Mouse (Mus musculus) erythroblast, adult 5-6 weeks (primary cell): Measurements from ENCODE around the gene Slc6a14. TPM values are rescaled to one million over a fixed set of nuclear protein-coding genes. Genes with fewer than 3 reads are reported as not detected.

ENCODE experiments used
- ATAC-seq: replicated peaks from 2 replicates; pipeline ENCODE4 v1.8.0; 2016; ENCODE audit warnings: moderate number of reproducible peaks, mild to moderate bottlenecking, moderate TSS enrichment, inconsistent platforms; ENCODE audit not compliant: poor library complexity, low FRiP score, severe bottlenecking
- total RNA-seq, 2 experiments: library from RNA; stranded (forward) in 1 of 2; stranded (reverse) in 1 of 2; fragments of 150-400 nt in 1 of 2; fragments of 200-764, 138-1000 nt in 1 of 2; gene quantifications; 2 replicates each; pipeline versions ENCODE4 v1.2.3 to v1.2.4; 2015 to 2017; ENCODE audit warnings: low replicate concordance in 2 of 2

Slc6a14 gene
- total RNA-seq (2015; ENCODE audit: low replicate concordance) = not detected in 2 replicates
- not detected in 2 replicates for total RNA-seq (2017; ENCODE audit: low replicate concordance)

GRCm38 (mm10) chrX:21714829-21715228, at the start of gene Slc6a14:
Slc6a14 (plus strand) TSS chrX:21714896.
- ATAC-seq = no peak

- ATAC-seq = no peak
These were observed 43.8 kb upstream of the Slc6a14 start for GRCm38 (mm10) chrX:21670896-21671295.

DNA sequence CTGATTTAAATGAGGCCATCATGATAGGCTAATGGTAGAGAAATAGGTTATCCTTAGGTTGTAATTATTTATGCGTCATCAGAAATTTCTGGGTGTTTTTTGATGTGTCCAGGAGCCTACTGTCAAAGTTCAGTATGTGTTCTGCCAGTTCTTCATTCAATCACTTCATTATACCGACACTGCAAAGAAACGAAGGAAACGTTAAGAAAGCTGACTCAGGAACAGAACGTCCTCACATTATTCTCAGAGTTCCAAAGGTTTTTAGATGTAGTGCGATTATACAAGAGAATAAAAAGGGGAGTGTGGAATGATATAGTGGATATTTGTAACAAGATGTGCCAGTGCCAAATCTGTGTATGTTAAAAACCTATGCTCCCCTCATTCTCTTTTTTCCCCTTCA, 19.5 kb upstream of the Slc6a14 start:
- ATAC-seq = no peak

DNA sequence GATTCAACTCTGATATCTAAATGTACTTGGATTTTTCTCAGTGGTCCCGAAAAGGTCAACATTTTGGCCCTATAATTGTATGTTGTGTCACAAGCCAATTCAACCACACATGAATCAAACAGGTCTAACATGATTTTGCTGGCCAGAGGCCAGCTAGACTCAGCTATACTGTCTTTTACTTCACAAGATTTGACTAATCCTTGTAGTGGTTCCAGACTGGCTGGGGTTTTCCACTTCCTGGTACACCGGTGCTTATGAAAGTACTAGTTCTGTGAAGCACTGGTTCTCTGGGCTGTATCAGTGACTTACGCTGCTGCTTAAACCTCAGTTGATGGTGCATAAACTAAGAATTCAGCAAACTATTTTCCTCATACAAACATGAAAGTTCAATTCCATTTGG, 19.0 kb upstream of the Slc6a14 start:
- ATAC-seq = no peak

DNA sequence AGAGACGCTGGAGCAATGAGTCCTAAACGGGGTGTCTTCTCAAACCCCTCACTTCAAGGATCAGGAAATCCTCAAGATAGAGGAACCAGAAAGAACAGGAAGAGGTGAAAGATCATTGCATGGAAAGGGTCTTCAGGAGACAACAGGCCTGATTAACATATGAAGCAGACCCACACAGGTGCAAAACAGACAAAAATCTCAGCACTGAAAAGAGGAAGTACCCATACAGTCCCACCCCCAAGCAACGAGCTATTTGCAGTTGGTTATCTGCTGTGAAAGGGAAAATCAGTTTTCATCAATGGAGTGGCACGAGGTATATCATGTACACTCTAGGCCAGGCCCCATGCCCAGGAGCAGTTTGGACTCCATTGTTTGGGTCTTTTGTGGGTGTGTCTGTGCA, 13.1 kb upstream of the Slc6a14 start:
- ATAC-seq = no peak

GRCm38 (mm10) chrX:21704470-21704869, 10.2 kb upstream of the Slc6a14 start:
- no peak for ATAC-seq

- no peak for ATAC-seq
These were observed 597 bp downstream of the Slc6a14 start for GRCm38 (mm10) chrX:21715293-21715692.

DNA sequence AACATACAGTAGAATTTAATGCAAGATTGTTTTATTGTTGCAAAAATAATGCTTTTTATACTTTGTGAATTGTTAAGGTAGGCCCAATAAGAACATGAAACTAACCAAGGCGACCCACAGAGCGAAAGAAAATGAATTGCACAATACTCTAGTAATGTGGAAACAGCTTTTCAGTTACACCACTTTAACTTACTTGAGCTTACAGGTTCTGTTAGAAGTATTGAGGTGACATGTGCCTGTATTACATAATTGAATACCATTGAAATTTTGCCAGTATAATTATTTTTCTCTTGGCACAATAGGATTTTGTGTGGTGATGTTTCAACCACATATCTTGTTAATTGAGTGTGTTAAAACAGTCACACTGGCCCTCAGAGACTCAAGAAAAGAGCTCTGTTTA, 2.2 kb downstream of the Slc6a14 start:
- no peak for ATAC-seq

DNA sequence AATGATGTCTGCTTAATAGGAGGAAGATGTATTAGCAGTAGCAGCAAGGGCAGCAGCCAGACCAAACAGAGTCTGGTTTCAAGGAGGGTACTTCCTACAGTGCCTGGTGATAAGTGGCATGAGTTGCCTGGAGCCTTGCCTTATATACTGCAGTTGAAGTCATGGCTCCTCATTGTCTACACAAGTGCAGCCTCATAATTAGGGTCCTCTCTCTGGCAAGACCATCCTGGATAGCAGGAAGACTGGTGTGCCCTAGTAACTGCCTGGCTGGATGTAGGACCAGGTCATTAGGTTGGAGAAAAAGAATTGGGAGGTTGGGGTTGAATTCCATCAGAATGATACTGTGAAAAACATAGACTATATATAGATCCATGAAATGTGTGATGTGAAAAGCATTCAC, 30.3 kb downstream of the Slc6a14 start, which contains the start of gene Gm28269:
TSS of gene Gm28269 (minus strand) at position 101 of the 400 bp plus-strand sequence.
- no peak for ATAC-seq

Other genes with a start within 250 kb of the Slc6a14 start
- gene Agtr2, start 230.4 kb upstream of the Slc6a14 start, total RNA-seq (2015; ENCODE audit: low replicate concordance) = not detected in 2 replicates
- gene Agtr2, start 230.4 kb upstream of the Slc6a14 start, total RNA-seq (2017; ENCODE audit: low replicate concordance) = not detected in 2 replicates
- gene Gm28269, start 30.2 kb downstream of the Slc6a14 start, total RNA-seq (2015; ENCODE audit: low replicate concordance) = not detected in 2 replicates
- gene Gm28269, start 30.2 kb downstream of the Slc6a14 start, total RNA-seq (2017; ENCODE audit: low replicate concordance) = not detected in 2 replicates